Mouse (Mus musculus) E14TG2a.4 (cell line): ENCODE results near the gene Spns1.

Source experiments
- CTCF ChIP-seq: conservative IDR thresholded peaks from 2 replicates; pipeline ENCODE4 v1.5.1; 2014; ENCODE audit warnings: low read length
- NANOG ChIP-seq: IDR thresholded peaks from 2 replicates; pipeline ENCODE4 v1.6.1; 2014; ENCODE audit warnings: borderline replicate concordance, low read length, mixed read lengths
- POU5F1 ChIP-seq: IDR thresholded peaks from 2 replicates; pipeline ENCODE4 v1.6.1; 2014; ENCODE audit warnings: low read length, borderline replicate concordance

GRCm38 (mm10) chr7:126357838-126358237 is 19.4 kb downstream of the Spns1 start:
- no peak for TF ChIP-seq CTCF
- no peak for TF ChIP-seq NANOG
- TF ChIP-seq POU5F1: no peak
